24 mouse cellular contexts compared by ENCODE assay signal in the genomic region with DNA sequence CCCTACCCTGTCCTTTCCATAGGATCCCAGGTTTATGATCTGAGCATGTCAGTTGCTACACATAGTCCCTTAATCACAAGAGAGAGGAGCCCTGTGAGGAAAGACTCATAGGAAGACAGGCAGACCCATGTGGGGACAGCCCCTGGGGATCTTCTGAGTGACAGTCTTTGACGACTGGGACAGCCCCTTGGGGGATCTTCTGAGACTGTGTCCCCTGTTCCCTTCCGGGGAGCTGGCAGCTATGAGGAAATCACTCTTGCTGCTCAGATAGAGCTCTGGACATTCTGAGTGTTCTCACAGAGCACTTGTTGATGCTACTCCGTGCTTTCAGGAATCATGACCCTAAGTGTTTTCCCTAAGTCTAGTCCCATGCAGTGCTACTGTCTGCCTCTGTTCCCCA. TPM values are rescaled to one million over a fixed set of nuclear protein-coding genes. Genes with fewer than 3 reads are reported as not detected.
DNase-seq lines count a peak whose midpoint lies in the region; ATAC-seq and TF ChIP-seq lines count a peak whose summit lies in the region.
"Had no signal": no experiment of that assay in that cellular context is flagged by ENCODE, and none has a peak within 500 bp of the region (broad histone marks: within the 10 kb centered on the region; RNA-seq: fewer than 3 reads in every experiment).

No protein-coding gene starts in this region.

- no peak for TF ChIP-seq CTCF in E14TG2a.4 (conservative IDR thresholded peaks at IDR 0.05; ENCODE audit: low read length)

- WGBS in hindbrain, embryonic 10.5 days, result 34% methylated on average over 3 of the region's 3 CpGs
- 42% methylated on average over 3 of the region's 3 CpGs for WGBS in hindbrain, embryonic 11.5 days

- no peak for ATAC-seq in hindbrain, embryonic 11.5 days (ENCODE audit: low FRiP score)
- ATAC-seq: forebrain, embryonic 14.5 days; intestine, postnatal 0 days had no signal

- H3K4me1 ChIP-seq in hindbrain, embryonic 10.5 days (replicated peaks), result peaks cover 23% of the 10 kb centered on the region
- H3K4me1 ChIP-seq in hindbrain, embryonic 11.5 days (replicated peaks; ENCODE audit: control insufficient read depth, insufficient read depth, low read length), result no peaks in the 10 kb centered on the region
- peaks cover 54% of the 10 kb centered on the region for H3K4me1 ChIP-seq in E14TG2a.4 (replicated peaks; ENCODE audit: low read depth, low read length)
- H3K4me1 ChIP-seq: embryonic facial prominence, embryonic 15.5 days had no signal

- no peaks in the 10 kb centered on the region for H3K36me3 ChIP-seq in hindbrain, embryonic 10.5 days
- no peaks in the 10 kb centered on the region for H3K36me3 ChIP-seq in hindbrain, embryonic 11.5 days (ENCODE audit: control insufficient read depth, insufficient read depth, low read length)
- H3K36me3 ChIP-seq in E14TG2a.4 (ENCODE audit: insufficient read depth, low read length), result no peaks in the 10 kb centered on the region
- H3K36me3 ChIP-seq: embryonic facial prominence, embryonic 15.5 days; forebrain, embryonic 10.5 days; heart, embryonic 13.5 days had no signal

- no peak overlapping the region for H3K4me3 ChIP-seq in hindbrain, embryonic 10.5 days
- H3K4me3 ChIP-seq in hindbrain, embryonic 11.5 days (ENCODE audit: low read depth, low read length), result no peak overlapping the region
- H3K4me3 ChIP-seq in E14TG2a.4 (replicated peaks; ENCODE audit: low read length), result peak overlapping the region; percentile 58
- H3K4me3 ChIP-seq: embryonic facial prominence, embryonic 15.5 days; erythroblast, embryonic 14.5 days; forebrain, embryonic 10.5 days; heart, embryonic 13.5 days had no signal

- DNase-seq in hindbrain, embryonic 10.5 days (ENCODE audit: low spot score), result no peak
- no peak for DNase-seq in hindbrain, embryonic 11.5 days (ENCODE audit: low spot score)
- peak; percentile 42 for DNase-seq in CD4-positive helper T cell, adult 2 months (ENCODE audit: low read depth, low spot score)
- peak; percentile 34 for DNase-seq in naive thymus-derived CD4-positive, alpha-beta T cell, adult 2 months (ENCODE audit: low read depth)
- DNase-seq in cerebellum, postnatal 10 days, result no peak
- no peak for DNase-seq in frontal cortex, postnatal 14 days (ENCODE audit: low spot score in 2 of 2)
- DNase-seq in lung, postnatal 4 days, result no peak
- DNase-seq: adrenal gland, postnatal 10 days; cerebellum, adult 11-12 months; cerebellum, adult 9-11 months; gastrocnemius, postnatal 36 days; heart, adult 11 months; heart, postnatal 36 days had no signal

- peaks cover 12% of the 10 kb centered on the region for H3K27me3 ChIP-seq in hindbrain, embryonic 10.5 days (ENCODE audit: insufficient read depth, poor library complexity, severe bottlenecking)
- H3K27me3 ChIP-seq in hindbrain, embryonic 11.5 days (ENCODE audit: control insufficient read depth, insufficient read depth, low read length), result no peaks in the 10 kb centered on the region
- peaks cover 37% of the 10 kb centered on the region for H3K27me3 ChIP-seq in E14TG2a.4 (ENCODE audit: insufficient read depth, low read length)
- H3K27me3 ChIP-seq: embryonic facial prominence, embryonic 15.5 days had no signal

- H3K9ac ChIP-seq in hindbrain, embryonic 11.5 days (ENCODE audit: low read depth, low read length), result no peak overlapping the region
- H3K9ac ChIP-seq: embryonic facial prominence, embryonic 15.5 days; heart, embryonic 13.5 days; hindbrain, embryonic 14.5 days had no signal

- H3K4me2 ChIP-seq in hindbrain, embryonic 11.5 days (replicated peaks; ENCODE audit: low read depth, low read length), result no peak overlapping the region
- H3K4me2 ChIP-seq: embryonic facial prominence, embryonic 15.5 days; heart, embryonic 13.5 days; hindbrain, embryonic 14.5 days had no signal

- H3K27ac ChIP-seq in hindbrain, embryonic 10.5 days, result 0 out of 2 replicates have a peak overlapping the region, but pooled peaks have one; percentile 24
- H3K27ac ChIP-seq in hindbrain, embryonic 11.5 days (ENCODE audit: low read depth, low read length), result no peak overlapping the region
- H3K27ac ChIP-seq: embryonic facial prominence, embryonic 15.5 days; forebrain, embryonic 10.5 days; heart, embryonic 13.5 days; hindbrain, embryonic 14.5 days had no signal

- H3K9me3 ChIP-seq in hindbrain, embryonic 10.5 days, result no peaks in the 10 kb centered on the region
- no peaks in the 10 kb centered on the region for H3K9me3 ChIP-seq in hindbrain, embryonic 11.5 days (ENCODE audit: control insufficient read depth, low read length)
- H3K9me3 ChIP-seq in E14TG2a.4 (ENCODE audit: low read length), result no peaks in the 10 kb centered on the region
- H3K9me3 ChIP-seq: embryonic facial prominence, embryonic 15.5 days; forebrain, embryonic 10.5 days; heart, embryonic 13.5 days had no signal

RNA-seq across cellular contexts. Expression of gene Spata31d1b, which starts 1.6 kb away (rescaled TPM):
- 0.04 TPM in 1 of 2 replicates, not detected in the other for polyA plus RNA-seq in hindbrain, embryonic 10.5 days (2016; fragmentation: Nextera tagmentation; extraction: Ambion mirVana)
- polyA plus RNA-seq in hindbrain, embryonic 11.5 days (2014; fragmentation: Nextera tagmentation; extraction: Ambion mirVana), result not detected in 2 replicates
- polyA plus RNA-seq: embryonic facial prominence, embryonic 11.5 days; erythroblast, embryonic 14.5 days; forebrain, embryonic 14.5 days; heart, embryonic 13.5 days; heart, postnatal 0 days; hindbrain, embryonic 14.5 days; intestine, postnatal 0 days had no signal

RNA-seq across cellular contexts. Expression of gene Spata31d1a, which starts 3.6 kb away (rescaled TPM):
- 0.05 TPM in 1 of 2 replicates, not detected in the other for polyA plus RNA-seq in hindbrain, embryonic 10.5 days (2016; fragmentation: Nextera tagmentation; extraction: Ambion mirVana)
- 0.03 TPM in 1 of 2 replicates, not detected in the other for polyA plus RNA-seq in hindbrain, embryonic 11.5 days (2014; fragmentation: Nextera tagmentation; extraction: Ambion mirVana)
- polyA plus RNA-seq: embryonic facial prominence, embryonic 11.5 days; erythroblast, embryonic 14.5 days; forebrain, embryonic 14.5 days; heart, embryonic 13.5 days; heart, postnatal 0 days; intestine, postnatal 0 days had no signal

RNA-seq across cellular contexts. Expression of gene Spata31d1d, which starts 17.8 kb away (rescaled TPM):
- not detected in 2 replicates for polyA plus RNA-seq in hindbrain, embryonic 10.5 days (2016; fragmentation: Nextera tagmentation; extraction: Ambion mirVana)
- not detected in 2 replicates for polyA plus RNA-seq in hindbrain, embryonic 11.5 days (2014; fragmentation: Nextera tagmentation; extraction: Ambion mirVana)
- polyA plus RNA-seq: embryonic facial prominence, embryonic 11.5 days; embryonic facial prominence, embryonic 15.5 days; forebrain, embryonic 10.5 days; forebrain, embryonic 14.5 days; heart, embryonic 13.5 days; heart, postnatal 0 days; intestine, postnatal 0 days had no signal

RNA-seq across cellular contexts. Expression of gene 4921517D22Rik, which starts 19.8 kb away (rescaled TPM):
- polyA plus RNA-seq in hindbrain, embryonic 10.5 days (2016; fragmentation: Nextera tagmentation; extraction: Ambion mirVana), result not detected in 2 replicates
- not detected in 2 replicates for polyA plus RNA-seq in hindbrain, embryonic 11.5 days (2014; fragmentation: Nextera tagmentation; extraction: Ambion mirVana)
- polyA plus RNA-seq: brain, embryonic 14.5 days; embryonic facial prominence, embryonic 11.5 days; embryonic facial prominence, embryonic 15.5 days; erythroblast, embryonic 14.5 days; forebrain, embryonic 10.5 days; forebrain, embryonic 14.5 days; heart, embryonic 13.5 days; heart, postnatal 0 days; hindbrain, embryonic 14.5 days; intestine, postnatal 0 days had no signal

RNA-seq across cellular contexts. Expression of gene 1700014D04Rik, which starts 32.8 kb away (rescaled TPM):
- 0.18 TPM in 1 of 2 replicates, not detected in the other for polyA plus RNA-seq in hindbrain, embryonic 10.5 days (2016; fragmentation: Nextera tagmentation; extraction: Ambion mirVana)
- polyA plus RNA-seq in hindbrain, embryonic 11.5 days (2014; fragmentation: Nextera tagmentation; extraction: Ambion mirVana), result 0.05 and 0.24 TPM in 2 replicates
- polyA plus RNA-seq: embryonic facial prominence, embryonic 11.5 days; embryonic facial prominence, embryonic 15.5 days; erythroblast, embryonic 14.5 days; forebrain, embryonic 10.5 days; forebrain, embryonic 14.5 days; heart, embryonic 13.5 days; heart, postnatal 0 days; intestine, postnatal 0 days had no signal

Comparison
In these comparisons a context has a peak if more than half of its experiments do, and no peak if none do; other contexts are left out.
1. DNase-seq: peak in CD4-positive helper T cell, adult 2 months (single experiment) and naive thymus-derived CD4-positive, alpha-beta T cell, adult 2 months (single experiment); none in hindbrain, embryonic 10.5 days (single experiment), hindbrain, embryonic 11.5 days (single experiment), cerebellum, postnatal 10 days (0 of 2), frontal cortex, postnatal 14 days (0 of 2) and lung, postnatal 4 days (0 of 2).